Mouse (Mus musculus) ES-E14 (cell line): Measurements from ENCODE around the gene Chst11. TPM values are rescaled to one million over a fixed set of nuclear protein-coding genes. Genes with fewer than 3 reads are reported as not detected.

Experiments used
- DNase-seq: peaks from one replicate; pipeline ENCODE4 v3.0.0-alpha.2; 2013; ENCODE audit warnings: low read depth, low spot score
- H3K27ac ChIP-seq: 2 replicates; pipeline ENCODE4 v1.5.1; 2012; ENCODE audit warnings: low read depth, mild to moderate bottlenecking, low read length, moderate library complexity, mixed read lengths; ENCODE audit not compliant: poor library complexity, insufficient read depth, severe bottlenecking
- H3K36me3 ChIP-seq: 2 replicates; pipeline ENCODE4 v1.6.1; 2012; ENCODE audit warnings: mild to moderate bottlenecking, low read length, moderate library complexity, mixed read lengths; ENCODE audit not compliant: control insufficient read depth, poor library complexity, insufficient read depth, severe bottlenecking
- H3K4me1 ChIP-seq, 2 experiments: fragments of 150-350 bp in 1 of 2; sonication (generic) in 1 of 2; 2 replicates each; pipeline ENCODE4 v1.6.1; 2012; ENCODE audit warnings: low read length in 2 of 2, mild to moderate bottlenecking in 1 of 2, mixed read lengths in 1 of 2; ENCODE audit not compliant: control insufficient read depth in 2 of 2, insufficient read depth in 2 of 2, poor library complexity in 1 of 2
- H3K4me3 ChIP-seq, 2 experiments: fragments of 150-350 bp in 1 of 2; sonication (generic) in 1 of 2; 2 replicates each; pipeline ENCODE4 v1.5.1; 2012; ENCODE audit warnings: low read length in 2 of 2, low read depth in 1 of 2, mild to moderate bottlenecking in 1 of 2, mixed read lengths in 1 of 2; ENCODE audit not compliant: insufficient read depth in 1 of 2, poor library complexity in 1 of 2, severe bottlenecking in 1 of 2
- H3K9ac ChIP-seq: 2 replicates; pipeline ENCODE4 v1.6.1; 2012; ENCODE audit warnings: low read depth, mild to moderate bottlenecking, low read length, mixed read lengths; ENCODE audit not compliant: poor library complexity, insufficient read depth, severe bottlenecking
- H3K9me3 ChIP-seq: fragments of 150-350 bp; sonication (generic); 2 replicates; pipeline ENCODE4 v1.6.1; 2012; ENCODE audit warnings: low read depth, mild to moderate bottlenecking, low read length; ENCODE audit not compliant: control insufficient read depth, insufficient read depth
- CHD2 ChIP-seq: IDR thresholded peaks from 2 replicates; pipeline ENCODE4 v1.6.1; 2014; ENCODE audit warnings: mild to moderate bottlenecking, low read depth, low read length, inconsistent platforms
- HCFC1 ChIP-seq: IDR thresholded peaks from 2 replicates; pipeline ENCODE4 v1.6.1; 2012; ENCODE audit warnings: low read length, inconsistent platforms, borderline replicate concordance; ENCODE audit not compliant: insufficient read depth
- MAFK ChIP-seq: IDR thresholded peaks from 2 replicates; pipeline ENCODE4 v1.6.1; 2014; ENCODE audit warnings: mild to moderate bottlenecking, low read depth, low read length, inconsistent platforms; ENCODE audit not compliant: insufficient read depth
- ZC3H11A ChIP-seq: IDR thresholded peaks from 2 replicates; pipeline ENCODE4 v1.6.1; 2012; ENCODE audit warnings: low read depth, mild to moderate bottlenecking, inconsistent platforms, low read length, borderline replicate concordance
- ZNF384 ChIP-seq: IDR thresholded peaks from 2 replicates; pipeline ENCODE4 v1.6.1; 2012; ENCODE audit warnings: low read depth, low read length, inconsistent platforms
- in situ Hi-C, 2 experiments: fragments of 600-800 bp; cut with MboI; formaldehyde crosslinking; loops; one replicate each; pipeline ENCODE4 v1.15.1; 2025; ENCODE audit warnings: low sequenced_read_pairs in 2 of 2, inconsistent platforms in 1 of 2; ENCODE audit not compliant: unreplicated experiment in 2 of 2
- total RNA-seq: library from RNA; depleted of rRNA; stranded (reverse); fragments of 300-350 nt; gene quantifications from 2 replicates; pipeline ENCODE4 v1.2.3, GENCODE M21; 2012

Gene Chst11
- total RNA-seq, 1 experiment = 8.6 TPM

DNA sequence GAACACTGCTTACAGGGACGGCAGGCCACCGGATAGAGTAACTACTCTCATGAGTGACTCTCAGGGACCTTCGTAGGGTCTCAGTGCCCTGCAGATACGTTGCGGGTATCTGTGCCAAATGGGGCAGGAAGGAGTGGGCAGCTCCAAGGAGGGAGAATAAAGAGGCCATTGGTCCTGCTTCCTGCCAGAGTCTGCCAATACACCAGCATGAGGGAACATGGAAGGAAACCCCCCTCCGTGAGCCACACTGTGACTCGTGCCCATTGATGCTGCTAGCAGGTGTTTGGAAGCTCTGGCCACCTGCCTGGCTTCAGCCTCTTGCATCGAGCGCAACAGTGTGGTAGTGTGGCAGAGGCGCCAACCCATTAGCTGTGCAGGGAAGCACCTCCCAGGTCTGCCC is 157.8 kb downstream of the Chst11 start:
- no peaks in the 10 kb centered on the region for H3K36me3 ChIP-seq
- no peak overlapping the region for H3K4me3 ChIP-seq
- no peak overlapping the region for H3K27ac ChIP-seq
- H3K4me1 ChIP-seq = no peaks in the 10 kb centered on the region; a peak in 1 of 4 replicates
- H3K9ac ChIP-seq = no peak overlapping the region
- in situ Hi-C loops = no loop called here
- TF ChIP-seq MAFK (no peak), HCFC1 (no peak), ZNF384 (no peak), ZC3H11A (no peak), CHD2 (no peak)
- no peaks in the 10 kb centered on the region for H3K9me3 ChIP-seq
- no peak for DNase-seq

DNA sequence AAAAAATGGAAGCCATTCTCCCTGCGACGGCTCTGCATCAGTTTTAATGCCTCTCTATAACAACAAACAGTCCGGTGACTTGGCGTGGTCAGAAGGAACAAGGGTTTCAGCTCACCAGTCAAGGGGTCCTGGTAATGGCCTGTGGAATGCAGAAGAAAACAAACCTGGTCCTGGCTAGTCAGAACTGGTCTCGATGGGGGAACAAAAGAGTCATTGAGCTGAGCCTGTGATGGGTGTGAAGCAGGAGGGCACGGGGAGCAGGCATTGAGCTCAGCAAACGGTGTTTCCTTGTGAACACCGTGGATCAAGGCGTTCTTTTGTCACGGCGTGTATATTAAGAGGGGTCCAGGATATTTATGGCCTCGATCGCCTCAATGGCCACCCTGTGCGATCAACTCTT is 160.5 kb downstream of the Chst11 start:
- Histone ChIP-seq H3K4me3 (no peak overlapping the region), H3K9me3 (no peaks in the 10 kb centered on the region), H3K9ac (no peak overlapping the region), H3K27ac (no peak overlapping the region), H3K4me1 (no peaks in the 10 kb centered on the region; a peak in 1 of 4 replicates), H3K36me3 (no peaks in the 10 kb centered on the region)
- no peak for TF ChIP-seq HCFC1
- no peak for TF ChIP-seq MAFK
- no peak for TF ChIP-seq ZC3H11A
- no peak for TF ChIP-seq ZNF384
- TF ChIP-seq CHD2 = no peak
- DNase-seq = peak; percentile 27
- in situ Hi-C loops = no loop called here

DNA sequence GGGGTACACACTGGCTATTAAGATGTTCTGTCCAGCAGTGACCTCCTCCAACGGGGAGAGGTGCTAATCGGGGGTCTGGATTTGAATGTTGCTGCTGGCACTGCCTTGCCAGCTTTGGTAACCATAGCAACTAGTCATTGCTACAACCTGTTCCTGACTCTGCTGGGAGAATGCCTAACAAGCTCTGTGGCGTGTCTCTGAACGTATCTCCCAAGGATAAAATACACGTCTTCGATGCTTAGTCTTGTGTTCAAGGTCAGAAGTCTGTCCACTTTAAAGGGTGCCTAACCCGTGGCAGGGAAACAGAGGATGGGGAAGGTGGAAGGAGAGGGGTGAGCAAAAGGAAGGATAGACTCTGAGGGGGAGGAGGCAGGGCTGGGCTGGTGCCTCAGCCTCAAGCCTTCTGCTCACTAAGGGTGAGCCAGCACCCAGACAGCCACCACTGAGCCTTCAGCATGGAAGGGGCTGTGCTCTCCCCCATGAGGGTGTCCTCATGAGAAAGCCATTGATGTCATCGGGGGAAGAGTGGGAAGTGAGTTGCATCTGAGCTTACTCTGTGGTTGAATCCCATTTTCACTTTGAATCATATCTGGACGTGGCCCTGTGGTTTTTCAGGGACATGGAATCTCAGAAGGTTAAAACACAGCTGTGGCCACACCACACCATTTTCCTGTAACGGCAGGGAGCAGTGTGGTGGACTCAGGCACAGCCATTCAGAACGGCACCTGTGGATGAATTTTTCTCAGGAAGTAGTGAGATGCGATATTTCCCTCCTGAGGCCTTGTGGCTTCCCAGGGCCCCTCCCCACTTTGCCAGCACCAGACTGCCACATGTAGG is 164.3 kb downstream of the Chst11 start:
- Histone ChIP-seq H3K4me1 (no peaks in the 10 kb centered on the region; a peak in 1 of 4 replicates), H3K4me3 (no peak overlapping the region), H3K27ac (no peak overlapping the region), H3K9ac (no peak overlapping the region), H3K36me3 (no peaks in the 10 kb centered on the region), H3K9me3 (no peaks in the 10 kb centered on the region)
- in situ Hi-C loops = no loop called here
- DNase-seq = no peak
- TF ChIP-seq ZC3H11A (no peak), ZNF384 (no peak), MAFK (no peak), HCFC1 (no peak), CHD2 (no peak)

DNA sequence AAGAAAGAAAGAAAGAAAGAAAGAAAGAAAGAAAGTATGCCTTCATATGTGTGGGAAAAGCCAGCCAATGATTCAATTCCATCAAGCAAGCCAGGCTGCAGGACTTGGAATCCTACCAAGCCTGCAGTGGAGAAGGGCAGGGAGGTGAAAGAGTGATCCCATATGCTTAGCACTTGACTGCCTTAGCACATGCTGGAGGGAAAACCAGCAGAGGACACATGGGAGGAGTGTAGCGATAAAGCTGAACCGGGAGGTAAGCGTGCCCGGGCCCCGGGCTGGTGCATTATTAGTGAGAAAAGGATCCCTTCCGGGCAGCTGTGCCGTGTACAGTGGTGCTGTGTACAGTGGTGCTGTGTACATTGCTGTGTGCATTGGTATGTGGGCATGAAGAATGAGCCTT is 165.3 kb downstream of the Chst11 start:
- Histone ChIP-seq H3K27ac (no peak overlapping the region), H3K4me1 (no peaks in the 10 kb centered on the region; a peak in 1 of 4 replicates), H3K36me3 (no peaks in the 10 kb centered on the region), H3K9me3 (no peaks in the 10 kb centered on the region), H3K4me3 (no peak overlapping the region), H3K9ac (no peak overlapping the region)
- in situ Hi-C loops = no loop called here
- no peak for TF ChIP-seq HCFC1
- TF ChIP-seq CHD2 = no peak
- TF ChIP-seq MAFK = no peak
- no peak for TF ChIP-seq ZNF384
- no peak for TF ChIP-seq ZC3H11A
- no peak for DNase-seq

DNA sequence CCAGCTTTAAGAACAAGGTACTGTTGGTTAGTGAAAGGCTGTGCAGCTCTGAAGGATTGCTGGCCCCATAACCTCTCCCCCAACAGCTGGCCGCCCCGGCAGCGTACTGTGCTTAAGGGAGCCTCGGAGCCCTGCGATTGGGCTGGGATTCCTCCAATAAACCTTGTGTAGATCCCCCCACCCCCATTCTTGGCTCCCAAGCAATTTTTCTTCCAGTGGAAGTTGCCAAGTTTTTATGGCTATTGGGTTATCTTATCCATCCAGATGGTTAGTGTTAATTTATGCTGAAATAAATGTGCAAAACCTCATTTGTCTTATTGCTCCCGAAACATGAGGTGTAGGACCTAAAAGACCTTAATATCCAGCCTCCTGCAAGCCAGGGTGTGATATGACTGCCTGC is 166.1 kb downstream of the Chst11 start:
- in situ Hi-C loops = no loop called here
- Histone ChIP-seq H3K9me3 (no peaks in the 10 kb centered on the region), H3K4me3 (no peak overlapping the region), H3K4me1 (no peaks in the 10 kb centered on the region; a peak in 1 of 4 replicates), H3K9ac (no peak overlapping the region), H3K36me3 (no peaks in the 10 kb centered on the region), H3K27ac (no peak overlapping the region)
- no peak for TF ChIP-seq MAFK
- TF ChIP-seq ZNF384 = no peak
- TF ChIP-seq CHD2 = no peak
- no peak for TF ChIP-seq ZC3H11A
- no peak for TF ChIP-seq HCFC1
- DNase-seq = no peak
